Mouse (Mus musculus): ENCODE results near the gene Skida1. TPM values are rescaled to one million over a fixed set of nuclear protein-coding genes. Genes with fewer than 3 reads are reported as not detected.

Skida1 gene
- polyA plus RNA-seq, 1 experiment from 2014 or later: 3.0 TPM

DNA sequence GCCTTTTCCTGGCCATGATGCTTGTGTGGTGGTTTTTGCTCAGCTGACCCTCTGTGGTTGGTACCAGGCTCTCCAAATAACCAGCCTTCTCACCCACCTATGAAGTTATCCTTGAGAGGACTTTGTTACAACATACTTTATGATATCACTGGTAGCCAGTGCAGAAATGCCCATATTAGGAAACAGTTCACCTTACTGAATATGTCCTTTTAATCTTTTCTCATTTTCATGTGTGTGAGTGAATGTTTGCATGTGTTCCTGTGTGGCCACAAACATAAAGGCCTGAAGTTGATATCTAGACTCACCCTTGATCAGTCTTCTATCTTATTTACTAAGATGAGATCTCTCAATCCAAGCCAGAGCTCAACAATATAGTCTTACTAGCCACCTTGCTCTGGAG lies 52.0 kb downstream of the Skida1 start, which contains the start of gene H2al2a:
H2al2a (minus strand) TSS at position 101 of the 400 bp plus-strand sequence.
- ATAC-seq: no peak
- Histone ChIP-seq H3K36me3 (ENCODE audit: insufficient read depth, low read length) (no peaks in the 10 kb centered on the region), H3K4me1 (ENCODE audit: insufficient read depth, low read depth, low read length) (no peaks in the 10 kb centered on the region), H3K4me3 (ENCODE audit: low read depth, low read length) (no peak within 1 kb of the TSS), H3K9ac (replicated peaks; ENCODE audit: low read depth) (no peak within 1 kb of the TSS), H3K9me3 (ENCODE audit: low read length) (no peaks in the 10 kb centered on the region), H3K4me2 (replicated peaks; ENCODE audit: low read depth, low read length) (no peak within 1 kb of the TSS), H3K27me3 (replicated peaks; ENCODE audit: insufficient read depth, low read length) (no peaks in the 10 kb centered on the region), H3K27ac (ENCODE audit: low read length) (no peak within 1 kb of the TSS)
- TF ChIP-seq EP300 (IDR thresholded peaks at IDR 0.05): no peak
- no peak for TF ChIP-seq CTCF (IDR thresholded peaks at IDR 0.05)
- no peak for DNase-seq (ENCODE audit: low spot score)

Small RNA genes within 50 kb of the gene (microRNA-seq; reads per million reads assigned to microRNA genes)
- 3.7 reads per million, percentile 10 among the genes with 10 or more reads in this experiment for gene Mir7655

Other genes with a start within 250 kb of the Skida1 start
- not detected in 2 replicates for gene H2al2a, start 52.1 kb downstream of the Skida1 start, polyA plus RNA-seq (2015; fragmentation: Nextera tagmentation; extraction: Ambion mirVana)
- gene A930004D18Rik, start 11.3 kb downstream of the Skida1 start, polyA plus RNA-seq (2015; fragmentation: Nextera tagmentation; extraction: Ambion mirVana): 11.0 and 11.3 TPM in 2 replicates
- 35.1 and 38.9 TPM in 2 replicates for gene Mllt10, start 6.2 kb upstream of the Skida1 start, polyA plus RNA-seq (2015; fragmentation: Nextera tagmentation; extraction: Ambion mirVana)